Mouse (Mus musculus): ENCODE data around the gene Galk1. TPM values are rescaled to one million over a fixed set of nuclear protein-coding genes. Genes with fewer than 3 reads are reported as not detected.

The Galk1 gene
- polyA plus RNA-seq, 1 experiment from 2014 or later = 137 TPM

DNA sequence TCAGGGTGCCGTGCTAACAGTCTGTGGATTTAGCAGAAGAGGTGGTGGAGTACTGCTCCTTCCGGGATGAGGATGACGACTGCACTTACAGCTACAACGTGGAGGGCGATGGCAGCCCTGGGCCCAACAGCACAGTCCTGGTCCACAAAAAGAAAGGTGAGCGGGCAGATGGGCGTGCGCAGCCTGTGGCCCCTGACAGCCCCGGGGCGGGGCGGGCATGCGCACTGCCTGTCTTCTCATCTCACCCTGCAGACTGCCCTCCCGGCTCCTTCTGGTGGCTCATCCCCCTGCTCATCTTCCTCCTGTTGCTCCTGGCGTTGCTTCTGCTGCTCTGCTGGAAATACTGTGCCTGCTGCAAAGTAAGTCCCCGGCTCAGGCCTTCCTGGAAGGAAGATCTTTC is 22.8 kb downstream of the Galk1 start:
- H3K4me3 ChIP-seq (ENCODE audit: low read depth, low read length) = peak overlapping the region; percentile 31
- H3K27ac ChIP-seq (ENCODE audit: low read depth, low read length) = no peak overlapping the region
- WGBS (ENCODE audit: insufficient replicate concordance) = 21% methylated on average over 15 of the region's 15 CpGs
- H3K9me3 ChIP-seq (replicated peaks; ENCODE audit: control insufficient read depth, low read length) = no peaks in the 10 kb centered on the region
- no peak for ATAC-seq (replicated peaks; ENCODE audit: insufficient number of reproducible peaks, low FRiP score, low TSS enrichment)
- H3K36me3 ChIP-seq (ENCODE audit: control insufficient read depth, insufficient read depth, low read length) = no peaks in the 10 kb centered on the region
- no peak overlapping the region for H3K9ac ChIP-seq (ENCODE audit: low read depth, low read length)
- no peaks in the 10 kb centered on the region for H3K4me1 ChIP-seq (ENCODE audit: control insufficient read depth, insufficient read depth, low read length)
- H3K4me2 ChIP-seq = peak overlapping the region; percentile 55
- peaks cover 22% of the 10 kb centered on the region for H3K27me3 ChIP-seq (ENCODE audit: control insufficient read depth, insufficient read depth, low read length)

DNA sequence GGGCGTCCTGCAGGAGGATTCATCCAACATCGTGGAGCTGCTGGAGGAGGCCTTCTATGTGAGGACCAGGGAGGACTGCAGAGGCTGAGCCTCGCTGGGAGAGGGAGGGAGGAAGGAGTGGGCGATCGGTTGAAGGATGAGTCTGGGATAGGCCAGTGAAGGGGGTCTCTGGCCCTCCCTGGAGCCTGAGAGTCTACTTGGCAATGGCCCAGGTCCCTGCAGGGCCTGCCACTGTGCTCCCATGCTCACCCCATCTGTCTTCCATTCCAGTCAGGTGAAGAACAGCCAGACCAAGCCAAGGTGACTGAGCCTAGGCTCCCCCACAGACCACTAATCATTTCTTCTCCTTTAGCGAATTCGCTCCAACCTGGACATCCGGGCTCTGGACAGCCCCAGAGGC is 29.2 kb downstream of the Galk1 start:
- no peak for ATAC-seq (replicated peaks; ENCODE audit: insufficient number of reproducible peaks, low FRiP score, low TSS enrichment)
- no peaks in the 10 kb centered on the region for H3K36me3 ChIP-seq (ENCODE audit: control insufficient read depth, insufficient read depth, low read length)
- no peaks in the 10 kb centered on the region for H3K9me3 ChIP-seq (replicated peaks; ENCODE audit: control insufficient read depth, low read length)
- no peak overlapping the region for H3K9ac ChIP-seq (ENCODE audit: low read depth, low read length)
- 74% methylated on average over 8 of the region's 8 CpGs for WGBS (ENCODE audit: insufficient replicate concordance)
- H3K4me2 ChIP-seq = no peak overlapping the region
- H3K27me3 ChIP-seq (ENCODE audit: control insufficient read depth, insufficient read depth, low read length) = peaks cover 17% of the 10 kb centered on the region
- H3K4me3 ChIP-seq (ENCODE audit: low read depth, low read length) = no peak overlapping the region
- H3K4me1 ChIP-seq (ENCODE audit: control insufficient read depth, insufficient read depth, low read length) = no peaks in the 10 kb centered on the region
- H3K27ac ChIP-seq (ENCODE audit: low read depth, low read length) = no peak overlapping the region

DNA sequence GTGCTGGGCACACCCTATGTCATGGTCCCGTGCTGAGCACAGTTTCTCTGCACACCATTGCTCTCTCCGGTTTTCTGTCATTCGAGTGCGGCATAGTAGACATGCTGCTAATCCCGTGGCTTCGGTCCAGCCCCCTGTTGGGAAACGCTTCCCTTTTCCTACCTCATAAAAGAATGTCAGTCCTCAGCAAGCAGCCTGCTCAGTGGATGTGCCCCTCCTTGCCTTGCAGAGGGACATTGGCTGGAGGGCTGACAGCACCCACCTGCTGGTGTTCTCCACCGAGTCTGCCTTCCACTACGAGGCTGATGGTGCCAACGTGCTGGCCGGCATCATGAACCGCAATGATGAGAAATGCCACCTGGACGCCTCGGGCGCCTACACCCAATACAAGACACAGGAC is 30.0 kb downstream of the Galk1 start:
- no peak overlapping the region for H3K27ac ChIP-seq (ENCODE audit: low read depth, low read length)

DNA sequence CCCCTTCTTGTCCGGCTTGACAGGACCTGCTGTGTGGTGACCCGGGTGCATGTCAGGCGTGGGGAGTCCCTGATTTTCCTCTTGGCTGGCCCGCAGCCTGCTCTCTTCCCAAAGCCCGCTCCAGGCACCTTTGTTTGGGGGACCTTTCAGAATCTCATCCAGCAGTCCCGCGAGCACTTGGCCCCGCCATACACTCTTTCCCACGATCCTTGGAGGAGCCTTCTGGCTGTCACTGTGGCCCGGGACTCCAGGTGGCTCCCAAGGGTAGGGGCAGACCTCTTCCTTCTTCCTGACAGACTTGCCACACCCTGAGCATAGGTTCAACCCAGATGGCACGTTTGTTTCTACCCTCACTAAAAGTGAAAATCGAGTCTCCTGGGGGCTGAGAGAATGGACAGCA is 37.0 kb downstream of the Galk1 start:
- H3K27ac ChIP-seq (ENCODE audit: low read depth, low read length) = no peak overlapping the region
- H3K27me3 ChIP-seq (ENCODE audit: control insufficient read depth, insufficient read depth, low read length) = peaks cover 51% of the 10 kb centered on the region
- no peak overlapping the region for H3K9ac ChIP-seq (ENCODE audit: low read depth, low read length)
- H3K9me3 ChIP-seq (replicated peaks; ENCODE audit: control insufficient read depth, low read length) = no peaks in the 10 kb centered on the region
- ATAC-seq (replicated peaks; ENCODE audit: insufficient number of reproducible peaks, low FRiP score, low TSS enrichment) = no peak
- H3K4me2 ChIP-seq = peak overlapping the region; percentile 84
- no peaks in the 10 kb centered on the region for H3K36me3 ChIP-seq (ENCODE audit: control insufficient read depth, insufficient read depth, low read length)
- H3K4me1 ChIP-seq (ENCODE audit: control insufficient read depth, insufficient read depth, low read length) = peaks cover 6% of the 10 kb centered on the region
- H3K4me3 ChIP-seq (ENCODE audit: low read depth, low read length) = no peak overlapping the region
- WGBS (ENCODE audit: insufficient replicate concordance) = 37% methylated on average over 12 of the region's 12 CpGs

More for the DNA sequence above, 30.0 kb downstream of the Galk1 start:
- no peak for ATAC-seq (replicated peaks; ENCODE audit: insufficient number of reproducible peaks, low FRiP score, low TSS enrichment)
- Histone ChIP-seq H3K4me1 (ENCODE audit: control insufficient read depth, insufficient read depth, low read length) (no peaks in the 10 kb centered on the region), H3K36me3 (ENCODE audit: control insufficient read depth, insufficient read depth, low read length) (no peaks in the 10 kb centered on the region), H3K9ac (ENCODE audit: low read depth, low read length) (no peak overlapping the region), H3K4me2 (no peak overlapping the region), H3K4me3 (ENCODE audit: low read depth, low read length) (no peak overlapping the region), H3K9me3 (replicated peaks; ENCODE audit: control insufficient read depth, low read length) (no peaks in the 10 kb centered on the region), H3K27me3 (ENCODE audit: control insufficient read depth, insufficient read depth, low read length) (peaks cover 17% of the 10 kb centered on the region)
- WGBS (ENCODE audit: insufficient replicate concordance) = 86% methylated on average over 15 of the region's 15 CpGs

DNA sequence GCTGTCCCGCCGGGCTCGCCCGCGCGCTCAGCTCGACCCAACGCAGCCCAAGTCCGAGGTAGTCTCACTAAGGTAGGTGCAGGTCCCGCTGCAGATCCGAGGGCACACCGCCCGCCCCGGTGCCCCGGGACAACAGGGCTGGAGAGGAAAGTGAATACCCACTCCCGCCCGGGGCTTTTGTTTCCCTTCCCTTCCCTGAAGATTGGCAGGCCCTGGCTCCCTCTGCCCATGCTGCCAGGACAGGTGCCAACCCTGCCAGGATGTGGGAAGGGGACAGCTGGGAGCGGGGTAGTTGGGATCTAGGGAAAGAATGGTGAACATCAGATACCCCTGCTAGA is 37.5 kb downstream of the Galk1 start:
- H3K27ac ChIP-seq (ENCODE audit: low read depth, low read length) = no peak overlapping the region
- ATAC-seq (replicated peaks; ENCODE audit: insufficient number of reproducible peaks, low FRiP score, low TSS enrichment) = no peak
- H3K4me2 ChIP-seq = peak overlapping the region; percentile 84

DNA sequence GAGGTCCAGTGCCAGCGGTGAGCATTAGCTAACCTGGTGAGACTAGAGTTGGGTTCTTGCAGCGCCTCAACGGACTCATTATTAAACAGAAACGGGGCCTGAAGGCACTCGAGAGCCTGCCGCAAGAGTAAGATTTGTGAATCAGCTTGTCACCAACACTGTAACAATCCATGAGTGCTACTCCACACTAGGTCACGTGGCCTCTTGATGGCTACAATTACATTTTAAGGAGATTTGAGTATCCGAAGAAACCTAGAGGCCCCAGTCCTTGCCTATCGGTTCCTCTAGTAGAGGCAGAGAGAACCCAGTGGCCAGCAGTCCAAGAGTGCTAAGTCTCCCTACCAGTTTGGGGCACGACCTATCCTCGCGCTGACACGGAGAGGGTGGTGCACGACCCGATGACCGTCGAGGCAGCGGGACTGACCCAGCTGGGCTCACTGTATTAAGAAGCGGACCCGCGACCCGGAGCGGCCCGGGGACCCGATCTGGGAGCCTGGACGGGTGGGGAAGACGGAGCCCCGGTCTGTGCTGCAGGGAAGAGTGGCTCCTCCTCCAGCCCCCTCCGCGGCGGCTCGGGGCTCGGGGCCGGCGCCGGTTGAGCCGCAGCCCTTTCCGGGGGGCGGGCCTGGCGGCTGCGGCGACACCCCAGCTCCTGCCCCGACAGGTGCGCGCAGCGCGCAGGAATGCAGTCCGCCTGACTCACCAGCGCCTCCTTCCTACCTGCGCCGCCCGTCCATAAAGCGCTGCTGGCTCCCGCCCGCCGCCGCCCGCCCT is 38.0 kb downstream of the Galk1 start, which contains the start of gene Itgb4:
Gene Itgb4 (plus strand): TSS at position 401 of the 774 bp plus-strand sequence.
- Histone ChIP-seq H3K9me3 (replicated peaks; ENCODE audit: control insufficient read depth, low read length) (no peaks in the 10 kb centered on the region), H3K9ac (ENCODE audit: low read depth, low read length) (peak within 1 kb of the TSS; percentile 63), H3K4me2 (peak within 1 kb of the TSS; percentile 84), H3K4me1 (ENCODE audit: control insufficient read depth, insufficient read depth, low read length) (peaks cover 6% of the 10 kb centered on the region), H3K36me3 (ENCODE audit: control insufficient read depth, insufficient read depth, low read length) (no peaks in the 10 kb centered on the region), H3K27me3 (ENCODE audit: control insufficient read depth, insufficient read depth, low read length) (peaks cover 49% of the 10 kb centered on the region), H3K27ac (ENCODE audit: low read depth, low read length) (no peak within 1 kb of the TSS), H3K4me3 (ENCODE audit: low read depth, low read length) (peak within 1 kb of the TSS; percentile 54)
- 12% methylated on average over 43 of the region's 58 CpGs for WGBS (ENCODE audit: insufficient replicate concordance)
- no peak for ATAC-seq (replicated peaks; ENCODE audit: insufficient number of reproducible peaks, low FRiP score, low TSS enrichment)

More for the DNA sequence above, 37.5 kb downstream of the Galk1 start:
- peak overlapping the region; percentile 54 for H3K4me3 ChIP-seq (ENCODE audit: low read depth, low read length)
- H3K27me3 ChIP-seq (ENCODE audit: control insufficient read depth, insufficient read depth, low read length) = peaks cover 49% of the 10 kb centered on the region
- 5% methylated on average over 15 of the region's 18 CpGs for WGBS (ENCODE audit: insufficient replicate concordance)
- H3K4me1 ChIP-seq (ENCODE audit: control insufficient read depth, insufficient read depth, low read length) = peaks cover 6% of the 10 kb centered on the region
- H3K36me3 ChIP-seq (ENCODE audit: control insufficient read depth, insufficient read depth, low read length) = no peaks in the 10 kb centered on the region
- no peaks in the 10 kb centered on the region for H3K9me3 ChIP-seq (replicated peaks; ENCODE audit: control insufficient read depth, low read length)
- H3K9ac ChIP-seq (ENCODE audit: low read depth, low read length) = peak overlapping the region; percentile 63

DNA sequence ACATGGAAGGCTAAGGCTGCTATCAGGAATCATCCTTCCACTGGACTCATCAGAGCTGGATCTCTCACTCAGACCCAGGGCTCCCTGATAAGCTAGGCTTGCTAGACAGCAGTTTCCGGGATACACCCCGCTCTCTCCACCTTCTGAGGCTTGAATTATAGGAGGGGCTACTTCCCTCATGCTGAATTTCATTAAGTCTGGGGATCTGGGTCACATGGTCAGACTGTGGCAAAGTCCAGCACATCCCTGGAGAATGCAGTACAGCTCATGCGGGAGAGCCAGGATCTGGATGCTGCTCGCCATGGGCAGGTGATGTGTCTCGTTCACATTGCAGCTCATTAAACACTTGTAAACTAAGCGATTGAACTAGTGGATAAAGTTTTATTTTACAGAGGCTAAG is 41.5 kb downstream of the Galk1 start:
- Histone ChIP-seq H3K27ac (ENCODE audit: low read depth, low read length) (no peak overlapping the region), H3K9me3 (replicated peaks; ENCODE audit: control insufficient read depth, low read length) (no peaks in the 10 kb centered on the region), H3K4me3 (ENCODE audit: low read depth, low read length) (no peak overlapping the region), H3K4me2 (no peak overlapping the region), H3K9ac (ENCODE audit: low read depth, low read length) (no peak overlapping the region), H3K27me3 (ENCODE audit: control insufficient read depth, insufficient read depth, low read length) (peaks cover 28% of the 10 kb centered on the region), H3K36me3 (ENCODE audit: control insufficient read depth, insufficient read depth, low read length) (peaks cover 10% of the 10 kb centered on the region), H3K4me1 (ENCODE audit: control insufficient read depth, insufficient read depth, low read length) (peaks cover 10% of the 10 kb centered on the region)
- ATAC-seq (replicated peaks; ENCODE audit: insufficient number of reproducible peaks, low FRiP score, low TSS enrichment) = no peak
- 71% methylated on average over 6 of the region's 6 CpGs for WGBS (ENCODE audit: insufficient replicate concordance)

DNA sequence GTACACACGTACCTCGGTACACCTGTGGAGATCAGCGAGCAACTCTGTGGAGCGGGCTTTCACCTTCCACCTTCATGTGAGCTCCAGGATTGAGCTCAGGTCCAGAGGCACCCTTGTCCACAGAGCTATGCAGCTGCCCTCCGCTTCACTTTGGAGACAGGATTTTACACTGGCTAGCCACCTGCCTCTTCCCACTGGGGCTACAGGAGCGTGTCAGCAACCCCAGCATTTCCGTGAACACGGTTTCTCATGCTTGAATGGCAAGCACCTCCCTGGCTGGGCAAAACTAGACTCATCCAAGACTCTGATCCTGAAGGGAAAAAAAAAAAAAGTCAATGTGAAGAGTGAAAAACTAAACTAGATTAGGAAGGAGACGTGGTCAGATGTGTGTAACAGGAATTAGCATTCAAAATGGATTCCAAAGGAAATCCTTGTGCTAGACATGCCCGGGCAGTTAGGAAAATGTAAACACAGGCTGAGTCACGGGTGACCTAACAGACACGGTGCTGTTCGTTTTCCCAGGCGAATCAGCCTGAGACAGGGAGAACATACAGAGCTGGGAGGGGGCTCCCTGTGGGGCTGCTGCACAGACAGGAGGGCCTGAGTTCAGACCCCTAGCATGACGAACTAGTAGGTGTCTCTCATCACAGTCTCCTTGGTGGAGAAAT is 42.4 kb downstream of the Galk1 start:
- Histone ChIP-seq H3K9ac (ENCODE audit: low read depth, low read length) (no peak overlapping the region), H3K4me2 (no peak overlapping the region), H3K4me1 (ENCODE audit: control insufficient read depth, insufficient read depth, low read length) (peaks cover 12% of the 10 kb centered on the region), H3K27ac (ENCODE audit: low read depth, low read length) (no peak overlapping the region), H3K4me3 (ENCODE audit: low read depth, low read length) (no peak overlapping the region), H3K9me3 (replicated peaks; ENCODE audit: control insufficient read depth, low read length) (no peaks in the 10 kb centered on the region), H3K27me3 (ENCODE audit: control insufficient read depth, insufficient read depth, low read length) (peaks cover 19% of the 10 kb centered on the region), H3K36me3 (ENCODE audit: control insufficient read depth, insufficient read depth, low read length) (peaks cover 15% of the 10 kb centered on the region)
- 60% methylated on average over 15 of the region's 15 CpGs for WGBS (ENCODE audit: insufficient replicate concordance)
- no peak for ATAC-seq (replicated peaks; ENCODE audit: insufficient number of reproducible peaks, low FRiP score, low TSS enrichment)

All from heart, embryonic 11.5 days (tissue).